Mouse (Mus musculus) E14TG2a.4 (cell line): ENCODE data around the gene Tnfsf8.

Experiments
- H3K27me3 ChIP-seq: 2 replicates; pipeline ENCODE4 v1.6.1; 2014; ENCODE audit warnings: low read length, control low read depth; ENCODE audit not compliant: insufficient read depth
- H3K36me3 ChIP-seq: 2 replicates; pipeline ENCODE4 v1.6.1; 2014; ENCODE audit warnings: low read length, control low read depth; ENCODE audit not compliant: insufficient read depth
- H3K4me1 ChIP-seq: replicated peaks from 2 replicates; pipeline ENCODE4 v1.6.1; 2014; ENCODE audit warnings: low read depth, low read length, control low read depth
- H3K4me3 ChIP-seq: replicated peaks from 2 replicates; pipeline ENCODE4 v1.5.1; 2014; ENCODE audit warnings: mild to moderate bottlenecking, low read length
- H3K9me3 ChIP-seq: 2 replicates; pipeline ENCODE4 v1.6.1; 2014; ENCODE audit warnings: low read length, control low read depth
- CTCF ChIP-seq: conservative IDR thresholded peaks from 2 replicates; pipeline ENCODE4 v1.5.1; 2014; ENCODE audit warnings: low read length
- NANOG ChIP-seq: IDR thresholded peaks from 2 replicates; pipeline ENCODE4 v1.6.1; 2014; ENCODE audit warnings: borderline replicate concordance, low read length, mixed read lengths
- POU5F1 ChIP-seq: IDR thresholded peaks from 2 replicates; pipeline ENCODE4 v1.6.1; 2014; ENCODE audit warnings: low read length, borderline replicate concordance

Gene Tnfsf8

GRCm38 (mm10) chr4:63798083-63798482, 63.1 kb downstream of the Tnfsf8 start:
- TF ChIP-seq CTCF: no peak
- no peak for TF ChIP-seq NANOG
- TF ChIP-seq POU5F1: no peak
- H3K4me3 ChIP-seq: no peak overlapping the region
- H3K9me3 ChIP-seq: no peaks in the 10 kb centered on the region
- no peaks in the 10 kb centered on the region for H3K36me3 ChIP-seq
- H3K27me3 ChIP-seq: no peaks in the 10 kb centered on the region
- H3K4me1 ChIP-seq: no peaks in the 10 kb centered on the region

GRCm38 (mm10) chr4:63796527-63796926, 64.6 kb downstream of the Tnfsf8 start:
- Histone ChIP-seq H3K4me3 (no peak overlapping the region), H3K36me3 (no peaks in the 10 kb centered on the region), H3K9me3 (no peaks in the 10 kb centered on the region), H3K4me1 (no peaks in the 10 kb centered on the region), H3K27me3 (no peaks in the 10 kb centered on the region)
- TF ChIP-seq POU5F1: no peak
- TF ChIP-seq NANOG: no peak
- TF ChIP-seq CTCF: no peak

GRCm38 (mm10) chr4:63792328-63792727, 68.8 kb downstream of the Tnfsf8 start:
- no peak for TF ChIP-seq POU5F1
- TF ChIP-seq NANOG: no peak
- no peak for TF ChIP-seq CTCF
- Histone ChIP-seq H3K4me1 (no peaks in the 10 kb centered on the region), H3K9me3 (no peaks in the 10 kb centered on the region), H3K36me3 (no peaks in the 10 kb centered on the region), H3K27me3 (no peaks in the 10 kb centered on the region), H3K4me3 (no peak overlapping the region)

- no peak for TF ChIP-seq NANOG
- TF ChIP-seq CTCF: no peak
- TF ChIP-seq POU5F1: no peak
- H3K9me3 ChIP-seq: no peaks in the 10 kb centered on the region
- no peak overlapping the region for H3K4me3 ChIP-seq
- no peaks in the 10 kb centered on the region for H3K27me3 ChIP-seq
- H3K4me1 ChIP-seq: no peaks in the 10 kb centered on the region
- H3K36me3 ChIP-seq: no peaks in the 10 kb centered on the region
These were observed 75.7 kb downstream of the Tnfsf8 start for GRCm38 (mm10) chr4:63785466-63785865.

- Histone ChIP-seq H3K27me3 (no peaks in the 10 kb centered on the region), H3K36me3 (no peaks in the 10 kb centered on the region), H3K4me3 (no peak overlapping the region), H3K4me1 (no peaks in the 10 kb centered on the region), H3K9me3 (no peaks in the 10 kb centered on the region)
- TF ChIP-seq NANOG (no peak), CTCF (no peak), POU5F1 (no peak)
These were observed 77.3 kb downstream of the Tnfsf8 start for GRCm38 (mm10) chr4:63783826-63784225.

GRCm38 (mm10) chr4:63782970-63783613, 78.1 kb downstream of the Tnfsf8 start:
- Histone ChIP-seq H3K27me3 (no peaks in the 10 kb centered on the region), H3K4me3 (no peak overlapping the region), H3K4me1 (no peaks in the 10 kb centered on the region), H3K36me3 (no peaks in the 10 kb centered on the region), H3K9me3 (no peaks in the 10 kb centered on the region)
- TF ChIP-seq CTCF (no peak), POU5F1 (no peak), NANOG (no peak)
